Mouse (Mus musculus) liver, adult 2 months (tissue): ENCODE measurements around the gene Gm20388. TPM values are rescaled to one million over a fixed set of nuclear protein-coding genes. Genes with fewer than 3 reads are reported as not detected.

Experiments used
- DNase-seq: peaks from one replicate; pipeline ENCODE4 v3.0.0-alpha.2; 2011; ENCODE audit warnings: low read depth, low spot score; ENCODE audit errors: extremely low read depth
- H3K27ac ChIP-seq: fragments of 200-500 bp; replicated peaks from 2 replicates; pipeline ENCODE4 v1.5.1; 2012; ENCODE audit warnings: low read depth, mild to moderate bottlenecking, control low read depth, inconsistent platforms, low read length; ENCODE audit not compliant: insufficient read depth
- H3K27me3 ChIP-seq: fragments of 200-500 bp; 2 replicates; pipeline ENCODE4 v1.6.1; 2012; ENCODE audit warnings: mild to moderate bottlenecking, moderate library complexity, low read length, inconsistent platforms; ENCODE audit not compliant: control insufficient read depth, insufficient read depth
- H3K36me3 ChIP-seq: fragments of 200-500 bp; 2 replicates; pipeline ENCODE4 v1.6.1; 2012; ENCODE audit warnings: low read length, inconsistent platforms; ENCODE audit not compliant: control insufficient read depth, insufficient read depth
- H3K4me1 ChIP-seq: fragments of 200-500 bp; 2 replicates; pipeline ENCODE4 v1.6.1; 2011; ENCODE audit warnings: low read length; ENCODE audit not compliant: control insufficient read depth, insufficient read depth
- H3K4me3 ChIP-seq: fragments of 200-500 bp; 2 replicates; pipeline ENCODE4 v1.5.1; 2011; ENCODE audit warnings: low read depth, mild to moderate bottlenecking, control low read depth, low read length, moderate library complexity; ENCODE audit not compliant: insufficient read depth
- H3K79me2 ChIP-seq: fragments of 200-500 bp; 2 replicates; pipeline ENCODE4 v1.6.1; 2012; ENCODE audit warnings: inconsistent platforms, mild to moderate bottlenecking, low read length, moderate library complexity; ENCODE audit not compliant: control insufficient read depth, insufficient read depth
- H3K9ac ChIP-seq: fragments of 200-500 bp; 2 replicates; pipeline ENCODE4 v1.6.1; 2012; ENCODE audit warnings: low read depth, mild to moderate bottlenecking, control low read depth, inconsistent platforms, low read length
- CTCF ChIP-seq: fragments of 200-500 bp; IDR thresholded peaks from 2 replicates; pipeline ENCODE4 v1.5.1; 2011; ENCODE audit warnings: low read depth, low read length, control low read depth
- POLR2A ChIP-seq: fragments of 200-500 bp; IDR thresholded peaks from 2 replicates; pipeline ENCODE4 v1.6.1; 2011; ENCODE audit warnings: low read length, control low read depth; ENCODE audit not compliant: insufficient read depth; ENCODE audit errors: extremely low read depth
- WGBS: fragments of 180-500 bp; shearing (Covaris S2); methylation state at CpG from one replicate; pipeline ENCODE4 v1.1.7; 2018; 5-methylcytosine and 5-hydroxymethylcytosine counted together
- polyA plus RNA-seq: library from polyadenylated mRNA; depleted of rRNA; stranded (reverse); fragments of >200 nt; gene quantifications from 2 replicates; pipeline ENCODE4 v1.2.3, GENCODE M21; 2012
- total RNA-seq: library from RNA; depleted of rRNA; stranded (reverse); fragments of >200 nt; gene quantifications from 2 replicates; pipeline ENCODE4 v1.2.3, GENCODE M21; 2014

Gene Gm20388
- total and polyA plus RNA-seq, 2 experiments: 6.4 to 19.9 TPM

GRCm38 (mm10) chr8:121966110-121966509 is 2055.5 kb downstream of the Gm20388 start:
- Histone ChIP-seq H3K4me1 (peaks cover 24% of the 10 kb centered on the region), H3K27me3 (no peaks in the 10 kb centered on the region), H3K9ac (no peak overlapping the region), H3K27ac (no peak overlapping the region), H3K4me3 (no peak overlapping the region), H3K79me2 (peaks cover 19% of the 10 kb centered on the region; the same call in 1 of the 2 replicates), H3K36me3 (no peaks in the 10 kb centered on the region)
- WGBS: 66% methylated on average over 5 of the region's 5 CpGs
- no peak for TF ChIP-seq CTCF
- TF ChIP-seq POLR2A: no peak
- DNase-seq: peak; percentile 26

- peak overlapping the region; percentile 10; the same call in 1 of the 2 replicates for H3K9ac ChIP-seq
- 44% methylated on average over 7 of the region's 7 CpGs for WGBS
Measured at GRCm38 (mm10) chr8:121966714-121967448, 2056.2 kb downstream of the Gm20388 start.

GRCm38 (mm10) chr8:121967977-121968376 is 2057.3 kb downstream of the Gm20388 start:
- Histone ChIP-seq H3K27me3 (no peaks in the 10 kb centered on the region), H3K4me3 (no peak overlapping the region), H3K4me1 (peaks cover 24% of the 10 kb centered on the region), H3K79me2 (peaks cover 11% of the 10 kb centered on the region; the same call in 1 of the 2 replicates), H3K36me3 (no peaks in the 10 kb centered on the region), H3K27ac (peak overlapping the region; percentile 88), H3K9ac (0 out of 2 replicates have a peak overlapping the region, but pooled peaks have one; percentile 21)
- TF ChIP-seq CTCF: no peak
- TF ChIP-seq POLR2A: no peak
- DNase-seq: peak; percentile 96
- WGBS: 11% methylated on average over 4 of the region's 4 CpGs

More at GRCm38 (mm10) chr8:121966714-121967448, 2056.2 kb downstream of the Gm20388 start:
- Histone ChIP-seq H3K27ac (peak overlapping the region; percentile 68), H3K36me3 (no peaks in the 10 kb centered on the region), H3K79me2 (peaks cover 13% of the 10 kb centered on the region; the same call in 1 of the 2 replicates), H3K27me3 (no peaks in the 10 kb centered on the region), H3K4me1 (peaks cover 24% of the 10 kb centered on the region), H3K4me3 (no peak overlapping the region)
- no peak for TF ChIP-seq CTCF
- DNase-seq: peak; percentile 42

- Histone ChIP-seq H3K27me3 (no peaks in the 10 kb centered on the region), H3K36me3 (no peaks in the 10 kb centered on the region), H3K9ac (0 out of 2 replicates have a peak overlapping the region, but pooled peaks have one; percentile 21), H3K79me2 (peaks cover 11% of the 10 kb centered on the region; the same call in 1 of the 2 replicates), H3K4me3 (no peak overlapping the region), H3K4me1 (peaks cover 24% of the 10 kb centered on the region), H3K27ac (peak overlapping the region; percentile 83)
- TF ChIP-seq CTCF (no peak), POLR2A (no peak)
- WGBS: 54% methylated on average over 4 of the region's 4 CpGs
- no peak for DNase-seq
Measured at GRCm38 (mm10) chr8:121968542-121968941, 2057.9 kb downstream of the Gm20388 start.

GRCm38 (mm10) chr8:121970225-121970624 is 2059.6 kb downstream of the Gm20388 start:
- no peak overlapping the region for H3K4me3 ChIP-seq
- H3K27ac ChIP-seq: no peak overlapping the region
- H3K36me3 ChIP-seq: peaks cover 7% of the 10 kb centered on the region; the same call in 1 of the 2 replicates
- WGBS: 45% methylated on average over 8 of the region's 8 CpGs
- TF ChIP-seq POLR2A (no peak), CTCF (no peak)
- H3K4me1 ChIP-seq: peaks cover 24% of the 10 kb centered on the region
- H3K9ac ChIP-seq: no peak overlapping the region
- no peak for DNase-seq
- H3K79me2 ChIP-seq: peaks cover 11% of the 10 kb centered on the region; the same call in 1 of the 2 replicates
- H3K27me3 ChIP-seq: no peaks in the 10 kb centered on the region
